Mouse (Mus musculus) kidney, postnatal 0 days (tissue): Measurements from ENCODE around the gene Hist1h1b. TPM values are rescaled to one million over a fixed set of nuclear protein-coding genes. Genes with fewer than 3 reads are reported as not detected.
"Not testable (repeated sequence)": the region's sequence is repeated elsewhere in the genome, so short reads cannot be mapped to it uniquely, and the experiment has no call there.

Experiments used
- ATAC-seq: fragments of 200-750 bp; cut with Nextera tagmentation; replicated peaks from 2 replicates; pipeline ENCODE4 v1.8.0; 2017; ENCODE audit warnings: low read depth, moderate number of reproducible peaks, moderate TSS enrichment, moderate library complexity; ENCODE audit not compliant: low FRiP score
- DNase-seq: peaks from one replicate; pipeline ENCODE4 v3.0.0-alpha.2; 2016; ENCODE audit warnings: low spot score
- H3K27ac ChIP-seq: fragments of 300-500 bp; sonication (generic); 2 replicates; pipeline ENCODE4 v1.5.1; 2014; ENCODE audit warnings: mild to moderate bottlenecking
- H3K27me3 ChIP-seq: fragments of 300-500 bp; sonication (generic); 2 replicates; pipeline ENCODE4 v1.6.1; 2014; ENCODE audit warnings: low read length, mixed read lengths; ENCODE audit not compliant: insufficient read depth
- H3K36me3 ChIP-seq: fragments of 300-500 bp; sonication (generic); 2 replicates; pipeline ENCODE4 v1.6.1; 2014; ENCODE audit warnings: low read length, mixed read lengths; ENCODE audit not compliant: insufficient read depth
- H3K4me1 ChIP-seq: fragments of 300-500 bp; sonication (generic); replicated peaks from 2 replicates; pipeline ENCODE4 v1.6.1; 2014; ENCODE audit warnings: antibody characterized with exemption, low read length, mixed read lengths; ENCODE audit not compliant: insufficient read depth
- H3K4me2 ChIP-seq: fragments of 300-500 bp; sonication (generic); 2 replicates; pipeline ENCODE4 v1.6.1; 2014; ENCODE audit warnings: mild to moderate bottlenecking, low read length, moderate library complexity, mixed read lengths
- H3K4me3 ChIP-seq: fragments of 300-500 bp; sonication (generic); replicated peaks from 2 replicates; pipeline ENCODE4 v1.5.1; 2014; ENCODE audit warnings: low read depth, low read length
- H3K9ac ChIP-seq: fragments of 300-500 bp; sonication (generic); 2 replicates; pipeline ENCODE4 v1.6.1; 2014; ENCODE audit warnings: low read depth, low read length
- H3K9me3 ChIP-seq: fragments of 300-500 bp; sonication (generic); replicated peaks from 2 replicates; pipeline ENCODE4 v1.6.1; 2016; ENCODE audit warnings: low read length, inconsistent platforms, mixed read lengths
- CTCF ChIP-seq: IDR thresholded peaks from 2 replicates; pipeline ENCODE4 v1.5.1; 2016; ENCODE audit warnings: antibody characterized with exemption, low read depth, mild to moderate bottlenecking, moderate library complexity
- WGBS: fragments of 180-500 bp; shearing (Covaris S2); extraction: QIAGEN DNeasy Blood & Tissue Kit; methylation state at CpG from one replicate; pipeline ENCODE4 v1.1.7; 2014; 5-methylcytosine and 5-hydroxymethylcytosine counted together
- polyA plus RNA-seq: library from polyadenylated mRNA; unstranded; fragments of >200 nt; fragmentation: Nextera tagmentation; extraction: Ambion mirVana; gene quantifications from 2 replicates; pipeline ENCODE4 v1.2.1, GENCODE M21; 2015

Hist1h1b gene
- polyA plus RNA-seq, 1 experiment from 2014 or later = 13.8 TPM

GRCm38 (mm10) chr13:21786189-21786898 is 5.9 kb upstream of the Hist1h1b start:
- 7% methylated on average over 8 of the region's 8 CpGs for WGBS
- Histone ChIP-seq H3K27ac (peak overlapping the region; percentile 80), H3K27me3 (no peaks in the 10 kb centered on the region), H3K4me3 (peak overlapping the region; percentile 25; the same call in 1 of the 2 replicates), H3K36me3 (no peaks in the 10 kb centered on the region), H3K4me1 (no peaks in the 10 kb centered on the region), H3K4me2 (peak overlapping the region; percentile 49), H3K9me3 (no peaks in the 10 kb centered on the region), H3K9ac (peak overlapping the region; percentile 44; the same call in 1 of the 2 replicates)
- TF ChIP-seq CTCF = no peak
- DNase-seq (peak; percentile 38), ATAC-seq (no peak)

GRCm38 (mm10) chr13:21784311-21784710 is 3.9 kb upstream of the Hist1h1b start:
- 0 out of 2 replicates have a peak overlapping the region, but pooled peaks have one; percentile 35 for H3K4me3 ChIP-seq

GRCm38 (mm10) chr13:21783734-21784161 is 3.3 kb upstream of the Hist1h1b start:
- WGBS = 1% methylated on average over 9 of the region's 9 CpGs
- no peak for ATAC-seq
- Histone ChIP-seq H3K36me3 (no peaks in the 10 kb centered on the region), H3K27ac (peak overlapping the region; percentile 33), H3K9ac (0 out of 2 replicates have a peak overlapping the region, but pooled peaks have one; percentile 10), H3K4me1 (no peaks in the 10 kb centered on the region), H3K9me3 (no peaks in the 10 kb centered on the region), H3K4me3 (peak overlapping the region; percentile 35), H3K4me2 (peak overlapping the region; percentile 62), H3K27me3 (no peaks in the 10 kb centered on the region)
- DNase-seq = peak; percentile 75
- TF ChIP-seq CTCF = no peak

More at GRCm38 (mm10) chr13:21784311-21784710, 3.9 kb upstream of the Hist1h1b start:
- Histone ChIP-seq H3K9ac (0 out of 2 replicates have a peak overlapping the region, but pooled peaks have one; percentile 10), H3K4me1 (no peaks in the 10 kb centered on the region), H3K36me3 (no peaks in the 10 kb centered on the region), H3K27ac (peak overlapping the region; percentile 33), H3K27me3 (no peaks in the 10 kb centered on the region), H3K4me2 (0 out of 2 replicates have a peak overlapping the region, but pooled peaks have one; percentile 62), H3K9me3 (no peaks in the 10 kb centered on the region)
- no peak for ATAC-seq
- no peak for DNase-seq
- TF ChIP-seq CTCF = no peak
- 33% methylated on average over 6 of the region's 6 CpGs for WGBS

- Histone ChIP-seq H3K4me3 (peak within 1 kb of the TSS; percentile 35), H3K27me3 (no peaks in the 10 kb centered on the region), H3K36me3 (no peaks in the 10 kb centered on the region), H3K27ac (peak within 1 kb of the TSS; percentile 78), H3K4me1 (no peaks in the 10 kb centered on the region), H3K9me3 (no peaks in the 10 kb centered on the region), H3K9ac (peak within 1 kb of the TSS; percentile 61), H3K4me2 (peak within 1 kb of the TSS; percentile 62)
- TF ChIP-seq CTCF = no peak
- ATAC-seq (peak; percentile 62), DNase-seq (peak; percentile 97)
- WGBS = under 1% methylated on average over 13 of the region's 20 CpGs
These were observed 2.8 kb upstream of the Hist1h1b start, which contains the start of gene Hist1h3i for GRCm38 (mm10) chr13:21783255-21783617. Gene Hist1h3i, minus strand, starts transcription at chr13:21783370.

- Histone ChIP-seq H3K9ac (peak overlapping the region; percentile 61), H3K27ac (peak overlapping the region; percentile 78), H3K4me2 (peak overlapping the region; percentile 62), H3K4me3 (peak overlapping the region; percentile 35)
- H3K27me3 ChIP-seq, ATAC-seq, H3K36me3 ChIP-seq, H3K4me1 ChIP-seq, H3K9me3 ChIP-seq: not testable (repeated sequence)
- DNase-seq = peak; percentile 74
- under 1% methylated on average over 14 of the region's 35 CpGs for WGBS
These were observed 2.2 kb upstream of the Hist1h1b start for GRCm38 (mm10) chr13:21782361-21783254.

- Histone ChIP-seq H3K27ac (no peak overlapping the region), H3K36me3 (no peaks in the 10 kb centered on the region), H3K4me3 (no peak overlapping the region), H3K9ac (no peak overlapping the region), H3K4me1 (no peaks in the 10 kb centered on the region), H3K9me3 (no peaks in the 10 kb centered on the region), H3K27me3 (no peaks in the 10 kb centered on the region), H3K4me2 (0 out of 2 replicates have a peak overlapping the region, but pooled peaks have one; percentile 4)
- DNase-seq (no peak), ATAC-seq (no peak)
- TF ChIP-seq CTCF = no peak
- 89% methylated on average over 1 of the region's 1 CpGs for WGBS
These were observed 1.2 kb upstream of the Hist1h1b start for GRCm38 (mm10) chr13:21781639-21782038.
